Mouse (Mus musculus) left cerebral cortex, postnatal 25 days (tissue): ENCODE measurements at regions not wholly inside any gene's neighbourhood (a gene's known extent, or its start where the extent isn't known, plus 50 kb on each side); places are given as distances from the start of the nearest gene placed in this dataset.

Experiments used
- DNase-seq, 2 experiments: peaks; one replicate each; pipeline ENCODE4 v3.0.0; 2022; ENCODE audit warnings: low spot score in 2 of 2, mixed read lengths in 1 of 2
- intact Hi-C: fragments of 180-260 bp; cut with DNase I; formaldehyde crosslinking; loops from one replicate; pipeline ENCODE4 v1.15.1; 2025

GRCm38 (mm10) chr2:137869676-137870075 is 386.7 kb upstream of the Btbd3 start:
- intact Hi-C loops, result no loop called here
- DNase-seq, result no peak

- DNase-seq, result no peak
- intact Hi-C loops, result no loop called here
These were observed 401.9 kb upstream of the Btbd3 start for GRCm38 (mm10) chr2:137854494-137854893.

GRCm38 (mm10) chr2:137853399-137854259 is 402.7 kb upstream of the Btbd3 start:
- intact Hi-C loops, result no loop called here
- DNase-seq, result no peak

- DNase-seq, result no peak
- intact Hi-C loops, result no loop called here
These were observed 408.5 kb upstream of the Btbd3 start for GRCm38 (mm10) chr2:137847901-137848300.

GRCm38 (mm10) chr2:137827814-137828374 is 428.5 kb upstream of the Btbd3 start:
- no peak for DNase-seq
- intact Hi-C loops, result no loop called here

- intact Hi-C loops, result no loop called here
- peak; percentile 13 to 69 for DNase-seq
These were observed 434.9 kb upstream of the Btbd3 start for GRCm38 (mm10) chr2:137821344-137821916.

GRCm38 (mm10) chr2:137814945-137815344 is 441.4 kb upstream of the Btbd3 start:
- intact Hi-C loops, result no loop called here
- DNase-seq, result no peak

- intact Hi-C loops, result no loop called here
- DNase-seq, result no peak
These were observed 447.7 kb upstream of the Btbd3 start for GRCm38 (mm10) chr2:137808401-137809230.

- DNase-seq, result no peak
- intact Hi-C loops, result no loop called here
These were observed 448.6 kb upstream of the Btbd3 start for GRCm38 (mm10) chr2:137807594-137808295.

GRCm38 (mm10) chr2:137794841-137795240 is 461.5 kb upstream of the Btbd3 start:
- no peak for DNase-seq
- intact Hi-C loops, result no loop called here

GRCm38 (mm10) chr2:137784091-137784490 is 472.3 kb upstream of the Btbd3 start:
- DNase-seq, result no peak
- intact Hi-C loops, result no loop called here

GRCm38 (mm10) chr2:137777430-137777829 is 478.9 kb upstream of the Btbd3 start:
- DNase-seq, result no peak
- intact Hi-C loops, result no loop called here

- no peak for DNase-seq
- intact Hi-C loops, result no loop called here
These were observed 491.6 kb upstream of the Btbd3 start for GRCm38 (mm10) chr2:137764785-137765184.

- intact Hi-C loops, result no loop called here
These were observed 496.9 kb upstream of the Btbd3 start for GRCm38 (mm10) chr2:137759455-137759854.

GRCm38 (mm10) chr2:137758389-137758788 is 498.0 kb upstream of the Btbd3 start:
- DNase-seq, result no peak
- intact Hi-C loops, result no loop called here

More at GRCm38 (mm10) chr2:137759455-137759854, 496.9 kb upstream of the Btbd3 start:
- no peak for DNase-seq

GRCm38 (mm10) chr2:137757231-137758212 is 498.8 kb upstream of the Btbd3 start:
- intact Hi-C loops, result no loop called here
- no peak for DNase-seq

GRCm38 (mm10) chr2:137756220-137756619 is 500.1 kb upstream of the Btbd3 start:
- intact Hi-C loops, result no loop called here
- DNase-seq, result no peak

- intact Hi-C loops, result no loop called here
- no peak for DNase-seq
These were observed 501.9 kb upstream of the Btbd3 start for GRCm38 (mm10) chr2:137754481-137754880.
